ENCODE assay signal across 24 mouse cellular contexts in genomic region chr16:4333788-4334187, GRCm38 (mm10).
A peak's percentile ranks its signal among the peaks of the same experiment; 100 is the strongest.
DNase-seq lines count a peak whose midpoint lies in the region; ATAC-seq and TF ChIP-seq lines count a peak whose summit lies in the region.
"Had no signal": no experiment of that assay in that cellular context is flagged by ENCODE, and none has a peak within 500 bp of the region (broad histone marks: within the 10 kb centered on the region; RNA-seq: fewer than 3 reads in every experiment).

No protein-coding gene starts in this region.

- H3K9ac ChIP-seq in heart, adult 2 months (ENCODE audit: low read depth, low read length), result no peak overlapping the region
- H3K9ac ChIP-seq in heart, postnatal 0 days (replicated peaks; ENCODE audit: low read depth, low read length), result no peak overlapping the region
- H3K9ac ChIP-seq: forebrain, embryonic 15.5 days; hindbrain, embryonic 12.5 days; intestine, embryonic 15.5 days; limb, embryonic 13.5 days; midbrain, embryonic 13.5 days; neural tube, embryonic 13.5 days had no signal

- TF ChIP-seq EP300 in heart, adult 2 months (IDR thresholded peaks at IDR 0.05; ENCODE audit: insufficient read depth, low read depth, low read length), result no peak
- TF ChIP-seq EP300 in heart, postnatal 0 days (IDR thresholded peaks at IDR 0.05; ENCODE audit: low read depth), result no peak

- no peaks in the 10 kb centered on the region for H3K79me2 ChIP-seq in heart, adult 2 months (replicated peaks; ENCODE audit: control insufficient read depth, insufficient read depth, low read length)

- H3K4me2 ChIP-seq in heart, postnatal 0 days (ENCODE audit: low read depth, low read length), result no peak overlapping the region
- H3K4me2 ChIP-seq: forebrain, embryonic 15.5 days; hindbrain, embryonic 12.5 days; intestine, embryonic 15.5 days; limb, embryonic 13.5 days; midbrain, embryonic 13.5 days; neural tube, embryonic 13.5 days had no signal

- DNase-seq in heart, adult 2 months, result no peak
- no peak for DNase-seq in heart, postnatal 36 days
- DNase-seq in heart, postnatal 0 days (ENCODE audit: low spot score), result peak; percentile 10
- DNase-seq in heart, adult 9 months (ENCODE audit: low spot score in 2 of 2), result no peak
- peak; percentile 75 for DNase-seq in MEL-GATA-1-ER (ENCODE audit: extremely low read depth, low read depth)
- DNase-seq in adrenal gland, adult 2 months, result no peak
- DNase-seq: adrenal gland, adult 8-10 months; cerebellum, adult 8-10 months; cerebellum, postnatal 25 days; lung, postnatal 36 days; right cerebral cortex, postnatal 4 days; thymus, adult 2 months; thymus, postnatal 36 days had no signal

- H3K9me3 ChIP-seq in heart, postnatal 0 days (replicated peaks; ENCODE audit: control insufficient read depth, low read length), result no peaks in the 10 kb centered on the region
- H3K9me3 ChIP-seq: forebrain, embryonic 10.5 days; forebrain, embryonic 15.5 days; hindbrain, embryonic 12.5 days; intestine, embryonic 15.5 days; limb, embryonic 13.5 days; megakaryocyte, embryonic 14.5 days; midbrain, embryonic 13.5 days; neural tube, embryonic 13.5 days had no signal

- WGBS in heart, adult 2 months, result 60% methylated on average over 5 of the region's 5 CpGs
- WGBS in heart, postnatal 0 days, result 44% methylated on average over 5 of the region's 5 CpGs

- no peak overlapping the region for H3K4me3 ChIP-seq in heart, adult 2 months
- no peak overlapping the region for H3K4me3 ChIP-seq in heart, postnatal 0 days (ENCODE audit: low read depth, low read length)
- H3K4me3 ChIP-seq: forebrain, embryonic 10.5 days; forebrain, embryonic 15.5 days; hindbrain, embryonic 12.5 days; intestine, embryonic 15.5 days; limb, embryonic 13.5 days; megakaryocyte, embryonic 14.5 days; midbrain, embryonic 13.5 days; neural tube, embryonic 13.5 days had no signal

- TF ChIP-seq POLR2A in heart, adult 2 months (IDR thresholded peaks at IDR 0.05; ENCODE audit: insufficient read depth, low read depth, low read length), result no peak

- H3K4me1 ChIP-seq in heart, adult 2 months (ENCODE audit: control insufficient read depth, insufficient read depth, low read length), result peaks cover 3% of the 10 kb centered on the region
- H3K4me1 ChIP-seq in heart, postnatal 0 days (ENCODE audit: control insufficient read depth, insufficient read depth), result no peaks in the 10 kb centered on the region
- H3K4me1 ChIP-seq: forebrain, embryonic 10.5 days; forebrain, embryonic 15.5 days; hindbrain, embryonic 12.5 days; intestine, embryonic 15.5 days; midbrain, embryonic 13.5 days; neural tube, embryonic 13.5 days had no signal

- ATAC-seq in heart, postnatal 0 days (ENCODE audit: insufficient read depth, low read depth), result peak; percentile 47; the same call in 1 of the 2 replicates
- peak; percentile 96 for ATAC-seq in megakaryocyte-erythroid progenitor cell, adult 5-6 weeks (replicated peaks; ENCODE audit: low FRiP score, low TSS enrichment, poor library complexity, severe bottlenecking)
- ATAC-seq: activated CD4-positive, CD25-positive, alpha-beta regulatory T cell, adult 4 months; forebrain, embryonic 15.5 days; hindbrain, postnatal 0 days; intestine, embryonic 15.5 days; midbrain, embryonic 13.5 days had no signal

- intact Hi-C loops in heart, adult 2 months (cut with DNase I), result no loop called here
- intact Hi-C loops in heart, postnatal 36 days (cut with DNase I), result loop anchor here (2.0 kb wide), 1 partner anchor 39 kb away; no protein-coding TSS in a partner anchor

- no peaks in the 10 kb centered on the region for H3K27me3 ChIP-seq in heart, adult 2 months (ENCODE audit: control insufficient read depth, insufficient read depth, low read length)
- no peaks in the 10 kb centered on the region for H3K27me3 ChIP-seq in heart, postnatal 0 days (ENCODE audit: control insufficient read depth, insufficient read depth, low read length)
- H3K27me3 ChIP-seq: forebrain, embryonic 15.5 days; hindbrain, embryonic 12.5 days; intestine, embryonic 15.5 days; megakaryocyte, embryonic 14.5 days; midbrain, embryonic 13.5 days; neural tube, embryonic 13.5 days had no signal

- H3K36me3 ChIP-seq in heart, adult 2 months (ENCODE audit: control insufficient read depth, insufficient read depth, low read length), result no peaks in the 10 kb centered on the region
- H3K36me3 ChIP-seq in heart, postnatal 0 days (replicated peaks; ENCODE audit: control insufficient read depth, insufficient read depth, low read length), result no peaks in the 10 kb centered on the region
- H3K36me3 ChIP-seq: forebrain, embryonic 10.5 days; forebrain, embryonic 15.5 days; hindbrain, embryonic 12.5 days; intestine, embryonic 15.5 days; limb, embryonic 13.5 days; midbrain, embryonic 13.5 days; neural tube, embryonic 13.5 days had no signal

- TF ChIP-seq CTCF in heart, adult 2 months (IDR thresholded peaks at IDR 0.05), result no peak
- TF ChIP-seq CTCF in heart, postnatal 0 days (IDR thresholded peaks at IDR 0.05; ENCODE audit: low read depth), result no peak

- peak overlapping the region; percentile 36 for H3K27ac ChIP-seq in heart, adult 2 months
- H3K27ac ChIP-seq in heart, postnatal 0 days (ENCODE audit: low read depth), result peak overlapping the region; percentile 72
- H3K27ac ChIP-seq: forebrain, embryonic 10.5 days; forebrain, embryonic 15.5 days; hindbrain, embryonic 12.5 days; hindbrain, postnatal 0 days; intestine, embryonic 15.5 days; limb, embryonic 13.5 days; midbrain, embryonic 13.5 days; neural tube, embryonic 13.5 days had no signal

Comparison
In these comparisons a context has a peak if more than half of its experiments do, and no peak if none do; other contexts are left out.
1. DNase-seq: peak in heart, postnatal 0 days (single experiment) and MEL-GATA-1-ER (single experiment); none in heart, adult 2 months (0 of 2), heart, postnatal 36 days (0 of 2), heart, adult 9 months (0 of 2) and adrenal gland, adult 2 months (single experiment).